Mouse (Mus musculus) stomach, embryonic 16.5 days (tissue): ENCODE results near the gene Nyx. TPM values are rescaled to one million over a fixed set of nuclear protein-coding genes. Genes with fewer than 3 reads are reported as not detected.

Experiments used
- ATAC-seq: fragments of 200-750 bp; cut with Nextera tagmentation; 2 replicates; pipeline ENCODE4 v1.8.0; 2017; ENCODE audit warnings: moderate number of reproducible peaks, moderate TSS enrichment; ENCODE audit not compliant: insufficient read depth, low FRiP score
- H3K27ac ChIP-seq: fragments of 300-500 bp; sonication (generic); 2 replicates; pipeline ENCODE4 v1.5.1; 2014; ENCODE audit warnings: low read length
- H3K27me3 ChIP-seq: fragments of 300-500 bp; sonication (generic); 2 replicates; pipeline ENCODE4 v1.6.1; 2014; ENCODE audit warnings: low read length, control low read depth, mixed read lengths; ENCODE audit not compliant: control insufficient read depth, insufficient read depth
- H3K36me3 ChIP-seq: fragments of 300-500 bp; sonication (generic); 2 replicates; pipeline ENCODE4 v1.6.1; 2014; ENCODE audit warnings: low read length; ENCODE audit not compliant: control insufficient read depth, insufficient read depth
- H3K4me1 ChIP-seq: fragments of 300-500 bp; sonication (generic); 2 replicates; pipeline ENCODE4 v1.6.1; 2014; ENCODE audit warnings: low read length, control low read depth, mixed read lengths; ENCODE audit not compliant: control insufficient read depth, insufficient read depth
- H3K4me2 ChIP-seq: fragments of 300-500 bp; sonication (generic); 2 replicates; pipeline ENCODE4 v1.6.1; 2014; ENCODE audit warnings: low read depth, low read length, mixed read lengths
- H3K4me3 ChIP-seq: fragments of 300-500 bp; sonication (generic); replicated peaks from 2 replicates; pipeline ENCODE4 v1.5.1; 2014; ENCODE audit warnings: mild to moderate bottlenecking, low read length
- H3K9ac ChIP-seq: fragments of 300-500 bp; sonication (generic); 2 replicates; pipeline ENCODE4 v1.6.1; 2014; ENCODE audit warnings: low read length
- H3K9me3 ChIP-seq: fragments of 300-500 bp; sonication (generic); replicated peaks from 2 replicates; pipeline ENCODE4 v1.6.1; 2016; ENCODE audit warnings: low read length, control low read depth; ENCODE audit not compliant: control insufficient read depth
- WGBS: fragments of 180-500 bp; shearing (Covaris S2); extraction: QIAGEN DNeasy Blood & Tissue Kit; methylation state at CpG from one replicate; pipeline ENCODE4 v1.1.7; 2014; 5-methylcytosine and 5-hydroxymethylcytosine counted together
- polyA plus RNA-seq: library from polyadenylated mRNA; unstranded; fragments of >200 nt; fragmentation: Nextera tagmentation; extraction: Ambion mirVana; gene quantifications from 2 replicates; pipeline ENCODE4 v1.2.1, GENCODE M21; 2015

Gene Nyx
- polyA plus RNA-seq, 1 experiment from 2014 or later = 0.06 TPM

DNA sequence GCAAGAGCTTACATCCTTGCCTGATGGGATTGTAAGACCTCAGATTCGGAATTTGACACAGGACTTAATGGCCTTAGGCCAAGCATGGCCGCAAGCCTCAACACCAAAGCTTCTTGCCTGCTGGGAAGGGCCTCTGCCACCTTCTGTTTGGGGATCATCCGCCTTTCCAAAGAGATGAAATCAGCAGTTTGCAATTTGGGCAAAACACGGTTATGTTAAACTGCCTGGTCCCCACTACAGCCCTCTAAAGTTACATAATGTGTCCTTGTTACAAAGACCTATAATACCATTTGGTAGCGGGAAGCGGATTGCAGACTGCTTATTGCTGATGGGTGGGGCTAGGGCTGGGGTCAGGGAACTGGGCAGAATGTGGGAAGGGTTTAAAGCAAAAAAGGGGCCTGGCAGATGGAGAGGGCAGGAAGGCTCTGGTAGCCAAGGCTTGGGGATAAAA, 1.2 kb downstream of the Nyx start:
- Histone ChIP-seq H3K9me3 (no peaks in the 10 kb centered on the region), H3K4me2 (no peak overlapping the region), H3K4me1 (no peaks in the 10 kb centered on the region), H3K4me3 (no peak overlapping the region), H3K9ac (no peak overlapping the region), H3K27ac (no peak overlapping the region), H3K27me3 (peaks cover 4% of the 10 kb centered on the region), H3K36me3 (no peaks in the 10 kb centered on the region)
- WGBS = 74% methylated on average over 6 of the region's 6 CpGs
- no peak for ATAC-seq

DNA sequence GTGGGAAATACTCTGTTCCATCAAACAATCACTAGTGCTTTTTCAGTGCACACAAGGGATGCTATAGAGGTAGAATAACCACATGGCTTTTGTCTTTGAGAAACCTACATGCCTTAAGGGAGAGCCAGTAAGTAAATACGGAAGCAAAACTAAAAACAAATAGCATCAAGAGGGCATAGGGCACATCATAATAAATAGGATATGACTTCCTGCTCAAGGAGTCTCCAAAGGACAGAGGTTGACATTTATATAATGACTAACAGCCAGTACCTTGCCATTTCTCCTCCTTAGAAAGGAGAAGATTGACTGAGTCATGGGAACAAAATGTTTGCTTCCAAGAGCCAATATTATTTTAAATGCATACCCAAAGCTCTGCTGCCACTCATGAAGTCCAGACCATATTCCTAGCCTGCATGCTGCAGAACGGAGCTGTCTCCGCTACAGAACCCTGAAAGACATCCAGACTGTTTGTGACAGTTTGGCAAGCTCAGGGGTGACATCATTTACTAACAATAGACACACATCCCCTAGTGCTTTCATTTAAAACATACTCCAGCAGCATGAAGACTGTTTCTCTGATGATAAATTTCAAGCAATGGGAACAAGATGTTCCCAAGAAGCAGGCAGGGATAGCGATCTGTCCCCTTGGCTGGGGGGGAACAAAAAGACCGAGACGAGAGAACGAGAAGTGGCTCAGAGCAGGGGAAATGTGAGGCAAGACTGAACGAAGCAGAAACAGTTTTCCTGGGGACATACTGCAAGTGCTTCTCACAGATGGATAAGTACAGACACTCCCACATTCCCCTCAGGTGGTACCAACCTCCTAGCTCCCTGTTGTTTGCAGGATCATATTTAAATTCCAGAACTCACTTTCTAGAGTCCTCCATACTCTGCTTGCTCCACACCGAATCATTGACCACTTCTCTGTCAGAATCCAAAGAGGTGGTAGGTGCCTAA, 3.5 kb downstream of the Nyx start:
- ATAC-seq = peak; percentile 50; the same call in 1 of the 2 replicates
- peak overlapping the region; percentile 46; the same call in 1 of the 2 replicates for H3K27ac ChIP-seq
- no peaks in the 10 kb centered on the region for H3K9me3 ChIP-seq
- H3K36me3 ChIP-seq = no peaks in the 10 kb centered on the region
- H3K9ac ChIP-seq = no peak overlapping the region
- no peak overlapping the region for H3K4me2 ChIP-seq
- H3K4me3 ChIP-seq = no peak overlapping the region
- H3K27me3 ChIP-seq = no peaks in the 10 kb centered on the region; the same call in 1 of the 2 replicates
- WGBS = 57% methylated on average over 9 of the region's 9 CpGs
- no peaks in the 10 kb centered on the region for H3K4me1 ChIP-seq

DNA sequence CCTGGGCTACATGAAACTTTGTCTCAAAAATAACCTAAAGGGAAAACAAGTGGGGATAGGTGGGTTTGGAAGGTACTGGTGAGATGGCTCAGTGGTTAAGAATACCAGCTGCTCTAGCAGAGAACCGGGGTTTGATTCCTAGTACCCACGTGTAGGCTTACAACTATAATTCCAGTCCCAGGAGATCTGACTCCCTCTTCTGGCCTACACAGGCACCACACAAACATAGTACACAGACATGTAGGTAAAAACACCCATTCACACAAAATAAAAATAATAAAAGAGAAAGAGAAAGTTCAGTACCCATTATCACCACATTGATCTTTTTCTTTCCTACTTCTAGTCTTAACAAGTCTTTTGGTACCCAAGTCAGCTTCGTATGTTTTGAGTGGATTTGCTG, 6.0 kb downstream of the Nyx start:
- whole genome bisulfite sequencing = 70% methylated on average over 3 of the region's 3 CpGs
- Histone ChIP-seq H3K4me3 (no peak overlapping the region), H3K27me3 (no peaks in the 10 kb centered on the region; the same call in 1 of the 2 replicates), H3K4me2 (no peak overlapping the region), H3K36me3 (no peaks in the 10 kb centered on the region), H3K9ac (no peak overlapping the region), H3K4me1 (no peaks in the 10 kb centered on the region), H3K9me3 (no peaks in the 10 kb centered on the region), H3K27ac (no peak overlapping the region)
- no peak for ATAC-seq

DNA sequence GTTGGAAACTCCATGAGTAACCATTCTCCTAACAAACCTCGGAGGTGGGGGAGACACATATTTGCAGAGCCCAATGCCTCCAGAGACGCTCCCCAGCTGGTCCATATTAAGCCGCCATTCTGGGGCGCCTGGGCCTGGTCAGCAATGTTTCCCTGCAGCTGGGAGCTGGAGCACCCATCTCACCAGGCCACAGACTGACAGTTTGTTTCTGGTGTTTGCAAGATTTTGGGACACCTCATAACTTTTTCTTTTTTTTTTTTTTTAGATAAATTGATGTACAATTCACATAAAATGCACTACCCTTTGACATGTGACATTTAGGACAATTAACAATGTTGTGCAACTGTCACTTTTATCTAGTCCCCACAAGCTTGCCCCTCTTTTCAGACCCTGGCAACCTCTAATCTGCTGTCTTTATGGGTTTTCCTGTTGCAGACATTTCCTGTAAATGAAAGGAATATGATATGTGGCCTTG, 6.9 kb downstream of the Nyx start:
- Histone ChIP-seq H3K27me3 (no peaks in the 10 kb centered on the region; the same call in 1 of the 2 replicates), H3K4me3 (no peak overlapping the region), H3K27ac (no peak overlapping the region), H3K9me3 (no peaks in the 10 kb centered on the region), H3K4me1 (no peaks in the 10 kb centered on the region), H3K36me3 (no peaks in the 10 kb centered on the region), H3K9ac (no peak overlapping the region), H3K4me2 (no peak overlapping the region)
- 68% methylated on average over 4 of the region's 4 CpGs for WGBS
- no peak for ATAC-seq

DNA sequence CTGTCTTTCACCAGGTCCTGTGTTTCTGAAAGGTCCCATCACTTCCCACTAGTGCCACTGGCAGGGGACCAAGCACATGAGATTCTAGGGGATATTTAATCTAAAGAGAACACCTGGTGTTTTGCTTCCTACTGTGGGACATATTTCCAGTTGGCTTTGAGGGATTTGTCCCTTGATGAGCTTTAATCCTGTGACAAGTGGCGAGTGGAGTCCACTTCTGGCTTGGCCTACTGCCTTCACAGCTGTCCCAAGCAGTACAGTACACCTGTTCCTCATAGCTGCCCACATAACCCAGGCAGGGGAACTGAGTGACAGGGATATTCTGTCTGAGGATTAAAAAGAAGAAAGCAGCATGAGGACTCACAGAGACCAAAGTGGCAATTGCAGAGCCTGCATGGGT, 9.5 kb downstream of the Nyx start:
- Histone ChIP-seq H3K27me3 (no peaks in the 10 kb centered on the region; the same call in 1 of the 2 replicates), H3K9me3 (no peaks in the 10 kb centered on the region), H3K36me3 (no peaks in the 10 kb centered on the region), H3K27ac (no peak overlapping the region), H3K4me3 (no peak overlapping the region), H3K9ac (no peak overlapping the region), H3K4me2 (no peak overlapping the region), H3K4me1 (no peaks in the 10 kb centered on the region)
- no peak for ATAC-seq
- WGBS = 78% methylated on average over 1 of the region's 1 CpGs

DNA sequence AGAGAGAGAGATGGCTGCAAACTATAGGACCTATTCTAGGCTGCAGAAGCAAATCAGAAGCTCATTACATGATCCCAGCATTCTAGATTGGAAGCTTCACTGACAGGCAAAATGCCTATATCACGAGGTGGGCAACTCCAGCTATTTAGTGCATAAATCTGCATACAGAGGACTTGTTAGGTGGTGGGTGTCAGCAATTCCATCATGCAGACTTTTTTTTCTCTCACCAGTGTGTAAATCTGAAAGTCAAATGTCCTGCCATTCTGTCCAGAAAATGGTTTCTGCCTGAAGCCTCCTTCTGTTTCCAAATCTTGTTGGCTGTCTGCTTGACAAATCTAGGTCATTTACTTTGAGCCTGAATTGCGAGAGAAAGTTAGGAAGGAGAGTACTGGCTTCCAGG, 11.7 kb downstream of the Nyx start:
- Histone ChIP-seq H3K4me1 (no peaks in the 10 kb centered on the region), H3K9me3 (no peaks in the 10 kb centered on the region), H3K4me2 (no peak overlapping the region), H3K9ac (no peak overlapping the region), H3K4me3 (no peak overlapping the region), H3K36me3 (no peaks in the 10 kb centered on the region), H3K27ac (no peak overlapping the region), H3K27me3 (no peaks in the 10 kb centered on the region; the same call in 1 of the 2 replicates)
- 62% methylated on average over 2 of the region's 2 CpGs for WGBS
- no peak for ATAC-seq

DNA sequence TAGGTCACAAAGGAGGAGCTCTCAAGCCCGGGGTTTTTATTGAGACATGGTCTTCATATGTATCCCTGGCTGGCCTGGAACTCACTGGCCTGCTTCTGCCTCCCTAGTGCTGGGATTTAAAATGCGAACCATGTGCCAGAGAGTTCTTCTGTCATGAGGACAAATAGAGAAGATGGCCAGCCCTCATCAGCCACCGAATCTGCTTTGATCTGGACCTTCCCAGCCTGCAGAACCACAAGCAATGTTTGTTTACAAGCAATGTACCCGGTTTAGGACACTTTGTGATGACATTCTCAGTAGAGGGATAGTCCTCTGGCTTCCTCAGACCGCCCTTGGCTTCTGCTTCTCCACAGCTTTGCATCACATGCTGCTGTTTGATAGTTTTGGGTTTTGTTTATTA, 12.4 kb downstream of the Nyx start:
- WGBS = 52% methylated on average over 5 of the region's 5 CpGs

DNA sequence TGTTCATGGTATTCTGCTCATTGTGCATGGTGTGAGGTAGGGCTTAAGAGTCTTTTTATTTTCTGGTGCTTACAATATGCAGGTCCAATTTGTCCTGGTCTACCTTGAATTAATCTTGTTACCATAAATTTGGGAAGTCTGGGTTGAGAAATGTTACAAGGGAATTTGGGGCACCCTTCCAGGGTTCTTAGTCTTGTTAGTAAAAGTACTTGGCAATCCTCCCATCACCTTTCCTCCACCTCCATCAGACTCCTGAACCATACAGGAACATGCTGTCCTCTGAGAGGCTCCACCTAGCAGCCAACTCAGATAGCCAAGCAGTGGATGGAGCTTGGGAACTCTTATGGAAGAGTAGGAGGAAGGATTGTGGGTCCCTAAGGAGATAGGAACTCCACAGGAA, 13.7 kb downstream of the Nyx start:
- no peak for ATAC-seq
- no peak overlapping the region for H3K4me2 ChIP-seq

More for the DNA sequence above, 12.4 kb downstream of the Nyx start:
- no peak overlapping the region for H3K9ac ChIP-seq
- H3K4me1 ChIP-seq = no peaks in the 10 kb centered on the region
- no peaks in the 10 kb centered on the region; the same call in 1 of the 2 replicates for H3K27me3 ChIP-seq
- H3K36me3 ChIP-seq = no peaks in the 10 kb centered on the region
- no peak overlapping the region for H3K4me2 ChIP-seq
- no peak for ATAC-seq
- no peaks in the 10 kb centered on the region for H3K9me3 ChIP-seq
- H3K27ac ChIP-seq = no peak overlapping the region
- no peak overlapping the region for H3K4me3 ChIP-seq

DNA sequence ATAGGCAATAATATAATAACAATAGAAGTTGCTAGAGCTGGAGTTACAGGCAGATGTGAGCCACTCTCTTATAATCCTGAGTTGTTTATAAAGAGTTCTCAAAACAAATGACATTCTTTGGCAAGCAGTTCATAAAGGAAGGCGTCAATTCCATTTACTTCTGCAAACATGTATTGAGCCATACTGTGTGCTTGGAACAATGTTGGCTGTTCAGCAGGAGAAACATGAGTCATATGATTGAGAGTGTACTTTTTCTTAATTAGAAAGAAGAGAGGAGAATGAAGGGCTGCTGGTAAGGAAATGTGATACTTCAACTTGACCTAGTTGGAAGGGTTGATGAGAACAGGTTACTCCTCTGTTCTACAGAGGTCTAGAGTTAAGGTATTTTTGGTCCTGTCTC, 16.7 kb downstream of the Nyx start:
- Histone ChIP-seq H3K4me1 (no peaks in the 10 kb centered on the region), H3K4me2 (no peak overlapping the region), H3K36me3 (no peaks in the 10 kb centered on the region), H3K9ac (no peak overlapping the region), H3K4me3 (no peak overlapping the region), H3K27ac (no peak overlapping the region), H3K9me3 (peaks cover 12% of the 10 kb centered on the region; the same call in 1 of the 2 replicates), H3K27me3 (peaks cover 12% of the 10 kb centered on the region; the same call in 1 of the 2 replicates)
- WGBS = 44% methylated on average over 1 of the region's 1 CpGs
- ATAC-seq = no peak

More for the DNA sequence above, 13.7 kb downstream of the Nyx start:
- H3K4me3 ChIP-seq = no peak overlapping the region
- no peaks in the 10 kb centered on the region; the same call in 1 of the 2 replicates for H3K27me3 ChIP-seq
- no peaks in the 10 kb centered on the region for H3K9me3 ChIP-seq
- H3K4me1 ChIP-seq = no peaks in the 10 kb centered on the region
- no peak overlapping the region for H3K9ac ChIP-seq
- H3K36me3 ChIP-seq = no peaks in the 10 kb centered on the region
- H3K27ac ChIP-seq = no peak overlapping the region
